Mouse (Mus musculus) heart, embryonic 12.5 days (tissue): ENCODE data around the gene Chd2. TPM values are rescaled to one million over a fixed set of nuclear protein-coding genes. Genes with fewer than 3 reads are reported as not detected.

Experiments
- ATAC-seq: fragments of 200-750 bp; cut with Nextera tagmentation; 2 replicates; pipeline ENCODE4 v1.8.0; 2017; ENCODE audit warnings: moderate TSS enrichment, moderate library complexity; ENCODE audit not compliant: insufficient number of reproducible peaks, low FRiP score
- H3K27ac ChIP-seq: fragments of 300-500 bp; sonication (generic); 2 replicates; pipeline ENCODE4 v1.5.1; 2016; ENCODE audit warnings: mild to moderate bottlenecking, moderate library complexity; ENCODE audit not compliant: poor library complexity, severe bottlenecking
- H3K27me3 ChIP-seq: fragments of 300-500 bp; sonication (generic); replicated peaks from 2 replicates; pipeline ENCODE4 v1.6.1; 2016; ENCODE audit warnings: mild to moderate bottlenecking, moderate library complexity
- H3K36me3 ChIP-seq: fragments of 300-500 bp; sonication (generic); 2 replicates; pipeline ENCODE4 v1.6.1; 2016; ENCODE audit warnings: mild to moderate bottlenecking, moderate library complexity
- H3K4me1 ChIP-seq: fragments of 300-500 bp; sonication (generic); replicated peaks from 2 replicates; pipeline ENCODE4 v1.6.1; 2016; ENCODE audit warnings: mild to moderate bottlenecking
- H3K4me2 ChIP-seq: fragments of 300-500 bp; sonication (generic); 2 replicates; pipeline ENCODE4 v1.6.1; 2016; ENCODE audit warnings: mild to moderate bottlenecking, moderate library complexity
- H3K4me3 ChIP-seq: fragments of 300-500 bp; sonication (generic); 2 replicates; pipeline ENCODE4 v1.5.1; 2016; ENCODE audit warnings: mild to moderate bottlenecking
- H3K9ac ChIP-seq: fragments of 300-500 bp; sonication (generic); 2 replicates; pipeline ENCODE4 v1.6.1; 2016; ENCODE audit warnings: mild to moderate bottlenecking, moderate library complexity
- H3K9me3 ChIP-seq: fragments of 300-500 bp; sonication (generic); replicated peaks from 2 replicates; pipeline ENCODE4 v1.6.1; 2016; ENCODE audit warnings: mild to moderate bottlenecking, moderate library complexity
- WGBS: fragments of 180-500 bp; shearing (Covaris S2); methylation state at CpG from one replicate; pipeline ENCODE4 v1.1.7; 2016; 5-methylcytosine and 5-hydroxymethylcytosine counted together
- polyA plus RNA-seq: library from polyadenylated mRNA; unstranded; fragments of >200 nt; fragmentation: Nextera tagmentation; extraction: Ambion mirVana; gene quantifications from 2 replicates; pipeline ENCODE4 v1.2.1, GENCODE M21; 2016

Gene Chd2
- polyA plus RNA-seq, 1 experiment from 2014 or later = 50.4 TPM

GRCm38 (mm10) chr7:73422223-73423113, 119.2 kb downstream of the Chd2 start:
- Histone ChIP-seq H3K4me3 (no peak overlapping the region), H3K27ac (no peak overlapping the region)

GRCm38 (mm10) chr7:73421278-73422015, 120.2 kb downstream of the Chd2 start:
- 60% methylated on average over 9 of the region's 9 CpGs for WGBS
- Histone ChIP-seq H3K4me2 (no peak overlapping the region), H3K9me3 (no peaks in the 10 kb centered on the region), H3K9ac (no peak overlapping the region), H3K27ac (no peak overlapping the region), H3K4me1 (peaks cover 37% of the 10 kb centered on the region), H3K27me3 (no peaks in the 10 kb centered on the region), H3K36me3 (peaks cover 8% of the 10 kb centered on the region), H3K4me3 (no peak overlapping the region)
- no peak for ATAC-seq

More at GRCm38 (mm10) chr7:73422223-73423113, 119.2 kb downstream of the Chd2 start:
- H3K4me2 ChIP-seq = no peak overlapping the region
- H3K4me1 ChIP-seq = peaks cover 42% of the 10 kb centered on the region
- H3K9me3 ChIP-seq = no peaks in the 10 kb centered on the region
- 34% methylated on average over 12 of the region's 12 CpGs for WGBS
- H3K27me3 ChIP-seq = no peaks in the 10 kb centered on the region
- no peak for ATAC-seq
- H3K36me3 ChIP-seq = peaks cover 15% of the 10 kb centered on the region
- no peak overlapping the region for H3K9ac ChIP-seq

- no peak overlapping the region for H3K27ac ChIP-seq
- no peaks in the 10 kb centered on the region for H3K27me3 ChIP-seq
- H3K4me1 ChIP-seq = peaks cover 37% of the 10 kb centered on the region
- no peak overlapping the region for H3K4me2 ChIP-seq
- 54% methylated on average over 5 of the region's 5 CpGs for WGBS
- no peak overlapping the region for H3K9ac ChIP-seq
- no peak for ATAC-seq
- H3K4me3 ChIP-seq = no peak overlapping the region
- H3K9me3 ChIP-seq = no peaks in the 10 kb centered on the region
- H3K36me3 ChIP-seq = peaks cover 8% of the 10 kb centered on the region
Observed at GRCm38 (mm10) chr7:73420827-73421226, 120.8 kb downstream of the Chd2 start.

GRCm38 (mm10) chr7:73419375-73419774, 122.3 kb downstream of the Chd2 start:
- Histone ChIP-seq H3K4me1 (peaks cover 26% of the 10 kb centered on the region), H3K27ac (no peak overlapping the region), H3K9me3 (no peaks in the 10 kb centered on the region), H3K4me2 (no peak overlapping the region), H3K36me3 (peaks cover 10% of the 10 kb centered on the region), H3K4me3 (no peak overlapping the region), H3K27me3 (no peaks in the 10 kb centered on the region), H3K9ac (no peak overlapping the region)
- no peak for ATAC-seq
- WGBS = 44% methylated on average over 7 of the region's 7 CpGs

GRCm38 (mm10) chr7:73414192-73414591, 127.4 kb downstream of the Chd2 start:
- Histone ChIP-seq H3K9me3 (no peaks in the 10 kb centered on the region), H3K27ac (no peak overlapping the region), H3K4me3 (no peak overlapping the region), H3K27me3 (no peaks in the 10 kb centered on the region), H3K4me1 (0 out of 2 replicates have a peak, but pooled peaks cover 10% of the 10 kb centered on the region), H3K4me2 (no peak overlapping the region), H3K36me3 (peaks cover 16% of the 10 kb centered on the region), H3K9ac (no peak overlapping the region)
- 85% methylated on average over 14 of the region's 14 CpGs for WGBS
- ATAC-seq = no peak

GRCm38 (mm10) chr7:73412419-73412818, 129.2 kb downstream of the Chd2 start:
- no peak overlapping the region for H3K27ac ChIP-seq

GRCm38 (mm10) chr7:73411986-73412385, 129.6 kb downstream of the Chd2 start:
- Histone ChIP-seq H3K4me3 (no peak overlapping the region), H3K36me3 (peaks cover 8% of the 10 kb centered on the region; the same call in 1 of the 2 replicates), H3K4me2 (no peak overlapping the region), H3K9ac (no peak overlapping the region), H3K27me3 (no peaks in the 10 kb centered on the region), H3K9me3 (no peaks in the 10 kb centered on the region), H3K27ac (no peak overlapping the region), H3K4me1 (0 out of 2 replicates have a peak, but pooled peaks cover 10% of the 10 kb centered on the region)
- ATAC-seq = no peak
- WGBS = 85% methylated on average over 4 of the region's 4 CpGs

More at GRCm38 (mm10) chr7:73412419-73412818, 129.2 kb downstream of the Chd2 start:
- Histone ChIP-seq H3K4me3 (no peak overlapping the region), H3K27me3 (no peaks in the 10 kb centered on the region), H3K9ac (no peak overlapping the region), H3K9me3 (no peaks in the 10 kb centered on the region), H3K36me3 (peaks cover 10% of the 10 kb centered on the region), H3K4me1 (0 out of 2 replicates have a peak, but pooled peaks cover 10% of the 10 kb centered on the region), H3K4me2 (no peak overlapping the region)
- 70% methylated on average over 7 of the region's 7 CpGs for WGBS
- no peak for ATAC-seq

GRCm38 (mm10) chr7:73411523-73411922, 130.1 kb downstream of the Chd2 start:
- 0 out of 2 replicates have a peak, but pooled peaks cover 10% of the 10 kb centered on the region for H3K4me1 ChIP-seq
- no peak overlapping the region for H3K9ac ChIP-seq
- peaks cover 8% of the 10 kb centered on the region; the same call in 1 of the 2 replicates for H3K36me3 ChIP-seq
- H3K9me3 ChIP-seq = 0 out of 2 replicates have a peak, but pooled peaks cover 4% of the 10 kb centered on the region
- H3K27ac ChIP-seq = no peak overlapping the region
- 70% methylated on average over 7 of the region's 7 CpGs for WGBS
- no peaks in the 10 kb centered on the region for H3K27me3 ChIP-seq
- ATAC-seq = no peak
- no peak overlapping the region for H3K4me2 ChIP-seq
- no peak overlapping the region for H3K4me3 ChIP-seq

- Histone ChIP-seq H3K4me1 (peaks cover 7% of the 10 kb centered on the region; the same call in 1 of the 2 replicates), H3K27me3 (peaks cover 15% of the 10 kb centered on the region), H3K27ac (no peak overlapping the region), H3K36me3 (peaks cover 15% of the 10 kb centered on the region), H3K9ac (no peak overlapping the region), H3K4me3 (no peak overlapping the region), H3K4me2 (no peak overlapping the region), H3K9me3 (0 out of 2 replicates have a peak, but pooled peaks cover 6% of the 10 kb centered on the region)
- no peak for ATAC-seq
- 81% methylated on average over 11 of the region's 11 CpGs for WGBS
Observed at GRCm38 (mm10) chr7:73405550-73405949, 136.1 kb downstream of the Chd2 start.

- Histone ChIP-seq H3K4me3 (no peak overlapping the region), H3K27me3 (peaks cover 33% of the 10 kb centered on the region), H3K9me3 (0 out of 2 replicates have a peak, but pooled peaks cover 6% of the 10 kb centered on the region), H3K4me1 (peaks cover 24% of the 10 kb centered on the region), H3K36me3 (peaks cover 9% of the 10 kb centered on the region), H3K27ac (no peak overlapping the region), H3K4me2 (no peak overlapping the region), H3K9ac (no peak overlapping the region)
- ATAC-seq = no peak
- WGBS = 29% methylated on average over 3 of the region's 3 CpGs
Observed at GRCm38 (mm10) chr7:73403538-73403937, 138.1 kb downstream of the Chd2 start.

GRCm38 (mm10) chr7:73402671-73403070, 139.0 kb downstream of the Chd2 start:
- WGBS = 77% methylated on average over 1 of the region's 1 CpGs
- H3K4me2 ChIP-seq = no peak overlapping the region
- no peak for ATAC-seq
- no peak overlapping the region for H3K4me3 ChIP-seq
- peaks cover 41% of the 10 kb centered on the region for H3K27me3 ChIP-seq
- 0 out of 2 replicates have a peak, but pooled peaks cover 6% of the 10 kb centered on the region for H3K9me3 ChIP-seq
- no peak overlapping the region for H3K27ac ChIP-seq
- no peak overlapping the region for H3K9ac ChIP-seq
- peaks cover 9% of the 10 kb centered on the region for H3K36me3 ChIP-seq
- peaks cover 29% of the 10 kb centered on the region for H3K4me1 ChIP-seq
